Comparison of ENCODE assay signal across 10 mouse cellular contexts in the genomic region with DNA sequence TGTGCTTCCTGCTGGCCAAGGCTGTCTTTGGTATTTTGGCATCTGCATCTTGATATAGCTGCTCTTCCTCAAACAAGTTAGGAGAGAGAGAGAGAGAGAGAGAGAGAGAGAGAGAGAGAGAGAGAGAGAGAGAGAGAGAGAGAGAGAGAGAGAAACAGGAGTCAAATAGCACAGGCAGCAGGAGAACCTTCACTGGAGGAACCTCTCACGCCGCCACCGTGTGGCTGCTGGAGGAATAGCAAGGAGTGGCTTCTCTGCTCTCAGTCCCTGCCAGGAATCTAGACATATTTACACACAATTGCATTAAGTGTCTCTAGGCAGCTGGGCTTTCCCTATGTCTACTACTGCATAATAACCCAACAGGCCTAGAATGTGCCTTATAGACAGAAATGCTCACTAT. TPM values are rescaled to one million over a fixed set of nuclear protein-coding genes. Genes with fewer than 3 reads are reported as not detected.
A peak's percentile ranks its signal among the peaks of the same experiment; 100 is the strongest.
DNase-seq lines count a peak whose midpoint lies in the region; ATAC-seq and TF ChIP-seq lines count a peak whose summit lies in the region.
"Not testable (repeated sequence)": the region's sequence is repeated elsewhere in the genome, so short reads cannot be mapped to it uniquely, and the experiment has no call there.
"Had no signal": no experiment of that assay in that cellular context is flagged by ENCODE, and none has a peak within 500 bp of the region (broad histone marks: within the 10 kb centered on the region; RNA-seq: fewer than 3 reads in every experiment).

No protein-coding gene starts in this region.

- TF ChIP-seq RAD21 in MEL (IDR thresholded peaks at IDR 0.05; ENCODE audit: low read depth, low read length): not testable (repeated sequence)

- 2% methylated on average over 3 of the region's 3 CpGs for WGBS in forebrain, embryonic 13.5 days
- 2% methylated on average over 3 of the region's 3 CpGs for WGBS in hindbrain, embryonic 13.5 days

- not testable (repeated sequence) for H3K36me3 ChIP-seq in MEL (ENCODE audit: control insufficient read depth in 1 of 2, insufficient read depth in 2 of 2, low read length in 2 of 2); forebrain, embryonic 13.5 days (ENCODE audit: poor library complexity, severe bottlenecking); hindbrain, embryonic 13.5 days

- not testable (repeated sequence) for H3K9ac ChIP-seq in MEL (ENCODE audit: control insufficient read depth, low read depth, low read length, poor library complexity, severe bottlenecking); forebrain, embryonic 13.5 days; hindbrain, embryonic 13.5 days

- H3K27ac ChIP-seq in MEL (ENCODE audit: control insufficient read depth, low read depth, low read length); forebrain, embryonic 13.5 days; hindbrain, embryonic 13.5 days: not testable (repeated sequence)

- TF ChIP-seq EP300 in MEL (IDR thresholded peaks at IDR 0.05; ENCODE audit: low read depth in 1 of 2, low read length in 2 of 2): not testable (repeated sequence)

- TF ChIP-seq POLR2A in MEL (IDR thresholded peaks at IDR 0.05; ENCODE audit: control insufficient read depth in 1 of 2, insufficient read depth in 1 of 2, low read depth in 1 of 2, low read length in 2 of 2, poor library complexity in 1 of 2): not testable (repeated sequence)

- not testable (repeated sequence) for H3K27me3 ChIP-seq in MEL (ENCODE audit: control insufficient read depth in 1 of 2, insufficient read depth in 2 of 2, low read length in 2 of 2)
- H3K27me3 ChIP-seq in forebrain, embryonic 13.5 days: peaks cover 14% of the 10 kb centered on the region
- H3K27me3 ChIP-seq in hindbrain, embryonic 13.5 days: peaks cover 25% of the 10 kb centered on the region

- not testable (repeated sequence) for H3K79me2 ChIP-seq in MEL (ENCODE audit: control insufficient read depth, insufficient read depth, low read length, poor library complexity)

- TF ChIP-seq CTCF in MEL (IDR thresholded peaks at IDR 0.05 in 2 of 3, conservative IDR thresholded peaks at IDR 0.05 in 1 of 3; ENCODE audit: control insufficient read depth in 1 of 3, insufficient read depth in 1 of 3, low read depth in 2 of 3, low read length in 3 of 3, poor library complexity in 1 of 3, severe bottlenecking in 1 of 3): peak; percentile 50 to 68 (median 67)

- H3K4me2 ChIP-seq in forebrain, embryonic 13.5 days; hindbrain, embryonic 13.5 days: not testable (repeated sequence)

- not testable (repeated sequence) for H3K4me3 ChIP-seq in MEL (ENCODE audit: control insufficient read depth in 1 of 2, insufficient read depth in 1 of 2, low read depth in 2 of 2, low read length in 2 of 2); forebrain, embryonic 13.5 days; hindbrain, embryonic 13.5 days

- not testable (repeated sequence) for H3K4me1 ChIP-seq in MEL (ENCODE audit: control insufficient read depth in 1 of 2, insufficient read depth in 2 of 2, low read length in 2 of 2); forebrain, embryonic 13.5 days; hindbrain, embryonic 13.5 days (replicated peaks)

- 0 out of 2 replicates have a peak, but pooled peaks have one; percentile 38 for ATAC-seq in forebrain, embryonic 13.5 days
- 0 out of 2 replicates have a peak, but pooled peaks have one; percentile 13 for ATAC-seq in hindbrain, embryonic 13.5 days (ENCODE audit: low FRiP score)

- DNase-seq in MEL (ENCODE audit: low read depth, low spot score): peak; percentile 52
- DNase-seq in cerebellum, adult 11-12 months: peak; percentile 37
- peak; percentile 43 to 75 for DNase-seq in layer of hippocampus, postnatal 25 days (ENCODE audit: extremely low spot score in 1 of 2, low spot score in 1 of 2)
- DNase-seq in lung, postnatal 4 days: peak; percentile 76 to 77
- DNase-seq in right cerebral cortex, adult 18-20 months: peak; percentile 60
- peak; percentile 74 for DNase-seq in urinary bladder, postnatal 14 days (ENCODE audit: low spot score)

- not testable (repeated sequence) for H3K9me3 ChIP-seq in MEL (replicated peaks; ENCODE audit: insufficient read depth, low read length); forebrain, embryonic 13.5 days (replicated peaks); hindbrain, embryonic 13.5 days

TF ChIP-seq in MEL, 35 proteins besides CTCF, POLR2A, EP300 and RAD21:
- peak; percentile 75; the same call in 1 of the 2 replicates for TF ChIP-seq JUND (IDR thresholded peaks at IDR 0.05; ENCODE audit: low read depth, low read length)
- TF ChIP-seq SMC3 (IDR thresholded peaks at IDR 0.05; ENCODE audit: low read depth, low read length): peak; percentile 20

RNA-seq across cellular contexts. Expression of a gene that starts 4.0 kb away (rescaled TPM):
- not detected in 2 replicates for total RNA-seq in MEL (2012; rRNA removed)
- polyA plus RNA-seq in MEL (2012; ENCODE audit: insufficient read depth in 1 of 2, insufficient read length in 2 of 2, low read depth in 1 of 2, low replicate concordance in 2 of 2, missing spikeins in 1 of 2): not detected
- polyA plus RNA-seq in forebrain, embryonic 13.5 days (2015; fragmentation: Nextera tagmentation; extraction: Ambion mirVana): not detected in 2 replicates
- not detected in 2 replicates for polyA plus RNA-seq in hindbrain, embryonic 13.5 days (2015; fragmentation: Nextera tagmentation; extraction: Ambion mirVana)
- total RNA-seq in layer of hippocampus, postnatal 25 days (2021): not detected
- polyA plus RNA-seq: embryonic facial prominence, embryonic 13.5 days; inflammation-experienced regulatory T-cells, adult 6 months had no signal

RNA-seq across cellular contexts. Expression of a gene that starts 18.7 kb away (rescaled TPM):
- not detected in 2 replicates for total RNA-seq in MEL (2012; rRNA removed)
- polyA plus RNA-seq in MEL (2012; ENCODE audit: insufficient read depth in 1 of 2, insufficient read length in 2 of 2, low read depth in 1 of 2, low replicate concordance in 2 of 2, missing spikeins in 1 of 2): not detected
- polyA plus RNA-seq in forebrain, embryonic 13.5 days (2015; fragmentation: Nextera tagmentation; extraction: Ambion mirVana): not detected in 2 replicates
- polyA plus RNA-seq in hindbrain, embryonic 13.5 days (2015; fragmentation: Nextera tagmentation; extraction: Ambion mirVana): not detected in 2 replicates
- total RNA-seq in layer of hippocampus, postnatal 25 days (2021): not detected
- polyA plus RNA-seq: embryonic facial prominence, embryonic 13.5 days; inflammation-experienced regulatory T-cells, adult 6 months had no signal

RNA-seq across cellular contexts. Expression of a gene that starts 20.0 kb away (rescaled TPM):
- total RNA-seq in MEL (2012; rRNA removed): not detected in 2 replicates
- polyA plus RNA-seq in MEL (2012; ENCODE audit: insufficient read depth in 1 of 2, insufficient read length in 2 of 2, low read depth in 1 of 2, low replicate concordance in 2 of 2, missing spikeins in 1 of 2): not detected
- polyA plus RNA-seq in forebrain, embryonic 13.5 days (2015; fragmentation: Nextera tagmentation; extraction: Ambion mirVana): not detected in 2 replicates
- not detected in 2 replicates for polyA plus RNA-seq in hindbrain, embryonic 13.5 days (2015; fragmentation: Nextera tagmentation; extraction: Ambion mirVana)
- total RNA-seq in layer of hippocampus, postnatal 25 days (2021): not detected
- polyA plus RNA-seq: embryonic facial prominence, embryonic 13.5 days; inflammation-experienced regulatory T-cells, adult 6 months had no signal

RNA-seq across cellular contexts. Expression of a gene that starts 25.2 kb away (rescaled TPM):
- total RNA-seq in MEL (2012; rRNA removed): not detected in 2 replicates
- not detected for polyA plus RNA-seq in MEL (2012; ENCODE audit: insufficient read depth in 1 of 2, insufficient read length in 2 of 2, low read depth in 1 of 2, low replicate concordance in 2 of 2, missing spikeins in 1 of 2)
- polyA plus RNA-seq in forebrain, embryonic 13.5 days (2015; fragmentation: Nextera tagmentation; extraction: Ambion mirVana): not detected in 2 replicates
- not detected in 2 replicates for polyA plus RNA-seq in hindbrain, embryonic 13.5 days (2015; fragmentation: Nextera tagmentation; extraction: Ambion mirVana)
- total RNA-seq in layer of hippocampus, postnatal 25 days (2021): not detected
- polyA plus RNA-seq: embryonic facial prominence, embryonic 13.5 days; inflammation-experienced regulatory T-cells, adult 6 months had no signal

RNA-seq across cellular contexts. Expression of a gene that starts 37.3 kb away (rescaled TPM):
- total RNA-seq in MEL (2012; rRNA removed): not detected in 2 replicates
- polyA plus RNA-seq in MEL (2012; ENCODE audit: insufficient read depth in 1 of 2, insufficient read length in 2 of 2, low read depth in 1 of 2, low replicate concordance in 2 of 2, missing spikeins in 1 of 2): not detected
- not detected in 2 replicates for polyA plus RNA-seq in forebrain, embryonic 13.5 days (2015; fragmentation: Nextera tagmentation; extraction: Ambion mirVana)
- polyA plus RNA-seq in hindbrain, embryonic 13.5 days (2015; fragmentation: Nextera tagmentation; extraction: Ambion mirVana): not detected in 2 replicates
- not detected for total RNA-seq in layer of hippocampus, postnatal 25 days (2021)
- polyA plus RNA-seq: embryonic facial prominence, embryonic 13.5 days; inflammation-experienced regulatory T-cells, adult 6 months had no signal
